Mouse (Mus musculus) hindbrain, embryonic 14.5 days (tissue): ENCODE results near the gene A1bg. TPM values are rescaled to one million over a fixed set of nuclear protein-coding genes. Genes with fewer than 3 reads are reported as not detected.
A peak's percentile ranks its signal among the peaks of the same experiment; 100 is the strongest.

Experiments used
- ATAC-seq: fragments of 200-750 bp; cut with Nextera tagmentation; 2 replicates; pipeline ENCODE4 v1.8.0; 2017; ENCODE audit warnings: moderate number of reproducible peaks, mild to moderate bottlenecking, moderate TSS enrichment, moderate library complexity; ENCODE audit not compliant: low FRiP score
- DNase-seq: peaks from one replicate; pipeline ENCODE4 v3.0.0-alpha.2; 2015; ENCODE audit warnings: low spot score
- H3K27ac ChIP-seq: fragments of 300-500 bp; sonication (generic); 2 replicates; pipeline ENCODE4 v1.5.1; 2014; ENCODE audit warnings: mild to moderate bottlenecking, moderate library complexity
- H3K27me3 ChIP-seq: fragments of 300-500 bp; sonication (generic); 2 replicates; pipeline ENCODE4 v1.6.1; 2014; ENCODE audit warnings: mild to moderate bottlenecking, low read length, mixed read lengths; ENCODE audit not compliant: control insufficient read depth, insufficient read depth
- H3K36me3 ChIP-seq: fragments of 300-500 bp; sonication (generic); replicated peaks from 2 replicates; pipeline ENCODE4 v1.6.1; 2014; ENCODE audit not compliant: control insufficient read depth, insufficient read depth
- H3K4me1 ChIP-seq: fragments of 300-500 bp; sonication (generic); replicated peaks from 2 replicates; pipeline ENCODE4 v1.6.1; 2014; ENCODE audit warnings: antibody characterized with exemption, low read length, mixed read lengths; ENCODE audit not compliant: control insufficient read depth, insufficient read depth
- H3K4me2 ChIP-seq: fragments of 300-500 bp; sonication (generic); replicated peaks from 2 replicates; pipeline ENCODE4 v1.6.1; 2014; ENCODE audit warnings: mild to moderate bottlenecking, moderate library complexity
- H3K4me3 ChIP-seq: fragments of 300-500 bp; sonication (generic); replicated peaks from 2 replicates; pipeline ENCODE4 v1.5.1; 2014; ENCODE audit warnings: mild to moderate bottlenecking, low read length
- H3K9ac ChIP-seq: fragments of 300-500 bp; sonication (generic); 2 replicates; pipeline ENCODE4 v1.6.1; 2014
- H3K9me3 ChIP-seq: fragments of 300-500 bp; sonication (generic); 2 replicates; pipeline ENCODE4 v1.6.1; 2016; ENCODE audit warnings: low read length; ENCODE audit not compliant: control insufficient read depth
- WGBS: fragments of 180-500 bp; shearing (Covaris S2); extraction: QIAGEN DNeasy Blood & Tissue Kit; methylation state at CpG from one replicate; pipeline ENCODE4 v1.1.7; 2014; 5-methylcytosine and 5-hydroxymethylcytosine counted together
- polyA plus RNA-seq: library from polyadenylated mRNA; unstranded; fragments of >200 nt; fragmentation: Nextera tagmentation; extraction: Ambion mirVana; gene quantifications from 2 replicates; pipeline ENCODE4 v1.2.1, GENCODE M21; 2014

Gene A1bg
- polyA plus RNA-seq: not detected in 2 replicates

GRCm38 (mm10) chr15:60922912-60923311 is at the start of gene A1bg:
TSS of gene A1bg (minus strand) at chr15:60923012.
- no peaks in the 10 kb centered on the region for H3K9me3 ChIP-seq
- no peak within 1 kb of the TSS for H3K27ac ChIP-seq
- no peak within 1 kb of the TSS for H3K4me3 ChIP-seq
- DNase-seq (no peak), ATAC-seq (no peak)
- no peaks in the 10 kb centered on the region for H3K27me3 ChIP-seq
- H3K4me1 ChIP-seq: no peaks in the 10 kb centered on the region
- no peak within 1 kb of the TSS for H3K9ac ChIP-seq
- H3K4me2 ChIP-seq: no peak within 1 kb of the TSS
- no peaks in the 10 kb centered on the region for H3K36me3 ChIP-seq

GRCm38 (mm10) chr15:60968549-60968861 is 45.7 kb upstream of the A1bg start:
- Histone ChIP-seq H3K4me1 (0 out of 2 replicates have a peak, but pooled peaks cover 3% of the 10 kb centered on the region), H3K9ac (no peak overlapping the region), H3K4me3 (no peak overlapping the region), H3K36me3 (no peaks in the 10 kb centered on the region), H3K9me3 (no peaks in the 10 kb centered on the region), H3K27ac (peak overlapping the region; percentile 35; the same call in 1 of the 2 replicates), H3K27me3 (no peaks in the 10 kb centered on the region), H3K4me2 (no peak overlapping the region)
- 13% methylated on average over 1 of the region's 1 CpGs for WGBS
- peak; percentile 37; the same call in 1 of the 2 replicates for ATAC-seq
- DNase-seq: no peak

GRCm38 (mm10) chr15:60967841-60968548 is 45.2 kb upstream of the A1bg start:
- no peaks in the 10 kb centered on the region for H3K9me3 ChIP-seq
- H3K9ac ChIP-seq: no peak overlapping the region
- WGBS: 4% methylated on average over 9 of the region's 9 CpGs
- peak; percentile 86 for ATAC-seq
- H3K27ac ChIP-seq: peak overlapping the region; percentile 35; the same call in 1 of the 2 replicates
- no peaks in the 10 kb centered on the region for H3K36me3 ChIP-seq
- H3K4me1 ChIP-seq: 0 out of 2 replicates have a peak, but pooled peaks cover 3% of the 10 kb centered on the region
- no peak overlapping the region for H3K4me2 ChIP-seq
- no peak overlapping the region for H3K4me3 ChIP-seq
- H3K27me3 ChIP-seq: no peaks in the 10 kb centered on the region
- peak; percentile 30 for DNase-seq

GRCm38 (mm10) chr15:60925686-60926085 is 2.9 kb upstream of the A1bg start:
- no peaks in the 10 kb centered on the region for H3K9me3 ChIP-seq
- H3K27me3 ChIP-seq: no peaks in the 10 kb centered on the region
- no peak overlapping the region for H3K27ac ChIP-seq
- H3K4me1 ChIP-seq: no peaks in the 10 kb centered on the region
- ATAC-seq (no peak), DNase-seq (no peak)
- no peaks in the 10 kb centered on the region for H3K36me3 ChIP-seq
- H3K4me2 ChIP-seq: no peak overlapping the region
- H3K4me3 ChIP-seq: no peak overlapping the region
- 76% methylated on average over 4 of the region's 4 CpGs for WGBS
- no peak overlapping the region for H3K9ac ChIP-seq

GRCm38 (mm10) chr15:60903763-60904697 is 18.8 kb downstream of the A1bg start:
- DNase-seq (no peak), ATAC-seq (0 out of 2 replicates have a peak, but pooled peaks have one; percentile 43)
- H3K27me3 ChIP-seq: no peaks in the 10 kb centered on the region
- H3K9me3 ChIP-seq: no peaks in the 10 kb centered on the region
- no peak overlapping the region for H3K4me3 ChIP-seq
- H3K9ac ChIP-seq: no peak overlapping the region
- no peak overlapping the region for H3K27ac ChIP-seq
- H3K36me3 ChIP-seq: no peaks in the 10 kb centered on the region
- H3K4me1 ChIP-seq: no peaks in the 10 kb centered on the region
- 23% methylated on average over 6 of the region's 6 CpGs for WGBS
- H3K4me2 ChIP-seq: no peak overlapping the region

- WGBS: 43% methylated on average over 6 of the region's 6 CpGs
- no peak overlapping the region for H3K9ac ChIP-seq
- H3K27ac ChIP-seq: peak overlapping the region; percentile 9; the same call in 1 of the 2 replicates
- H3K36me3 ChIP-seq: no peaks in the 10 kb centered on the region
- no peaks in the 10 kb centered on the region for H3K4me1 ChIP-seq
- no peaks in the 10 kb centered on the region for H3K27me3 ChIP-seq
- no peak overlapping the region for H3K4me2 ChIP-seq
- DNase-seq: no peak
- ATAC-seq: peak; percentile 60; the same call in 1 of the 2 replicates
- no peaks in the 10 kb centered on the region for H3K9me3 ChIP-seq
- no peak overlapping the region for H3K4me3 ChIP-seq
These were observed 24.4 kb downstream of the A1bg start for GRCm38 (mm10) chr15:60898187-60898965.

- Histone ChIP-seq H3K9ac (no peak overlapping the region), H3K4me3 (no peak overlapping the region), H3K36me3 (no peaks in the 10 kb centered on the region), H3K4me1 (no peaks in the 10 kb centered on the region), H3K4me2 (no peak overlapping the region), H3K27ac (no peak overlapping the region), H3K9me3 (no peaks in the 10 kb centered on the region), H3K27me3 (no peaks in the 10 kb centered on the region)
- ATAC-seq (no peak), DNase-seq (no peak)
- 83% methylated on average over 2 of the region's 2 CpGs for WGBS
These were observed 26.8 kb downstream of the A1bg start for GRCm38 (mm10) chr15:60896040-60896439.

- no peaks in the 10 kb centered on the region for H3K27me3 ChIP-seq
- H3K36me3 ChIP-seq: no peaks in the 10 kb centered on the region
- H3K27ac ChIP-seq: no peak overlapping the region
- H3K4me3 ChIP-seq: no peak overlapping the region
- H3K4me1 ChIP-seq: no peaks in the 10 kb centered on the region
- ATAC-seq (no peak), DNase-seq (no peak)
- H3K9me3 ChIP-seq: no peaks in the 10 kb centered on the region
- no peak overlapping the region for H3K9ac ChIP-seq
- no peak overlapping the region for H3K4me2 ChIP-seq
- WGBS: 77% methylated on average over 3 of the region's 3 CpGs
These were observed 29.8 kb downstream of the A1bg start for GRCm38 (mm10) chr15:60892976-60893463.
